Mouse (Mus musculus) liver, postnatal 0 days (tissue): ENCODE data around the gene Tmed1. TPM values are rescaled to one million over a fixed set of nuclear protein-coding genes. Genes with fewer than 3 reads are reported as not detected.
"Not testable (repeated sequence)": the region's sequence is repeated elsewhere in the genome, so short reads cannot be mapped to it uniquely, and the experiment has no call there.

ENCODE experiments used
- ATAC-seq: fragments of 200-750 bp; cut with Nextera tagmentation; 2 replicates; pipeline ENCODE4 v1.8.0; 2017; ENCODE audit warnings: mild to moderate bottlenecking, moderate library complexity
- DNase-seq: peaks from one replicate; pipeline ENCODE4 v3.0.0-alpha.2; 2016
- H3K27ac ChIP-seq: fragments of 300-500 bp; sonication (generic); 2 replicates; pipeline ENCODE4 v1.5.1; 2014; ENCODE audit warnings: antibody characterized with exemption, moderate library complexity, mild to moderate bottlenecking, low read depth
- H3K27me3 ChIP-seq: fragments of 300-500 bp; sonication (generic); 2 replicates; pipeline ENCODE4 v1.6.1; 2014; ENCODE audit warnings: low read length, control low read depth, mixed read lengths; ENCODE audit not compliant: insufficient read depth
- H3K36me3 ChIP-seq: fragments of 300-500 bp; sonication (generic); replicated peaks from 2 replicates; pipeline ENCODE4 v1.6.1; 2014; ENCODE audit warnings: mild to moderate bottlenecking, control low read depth, low read length, moderate library complexity, mixed read lengths; ENCODE audit not compliant: insufficient read depth
- H3K4me1 ChIP-seq: fragments of 300-500 bp; sonication (generic); 2 replicates; pipeline ENCODE4 v1.6.1; 2014; ENCODE audit warnings: antibody characterized with exemption, mild to moderate bottlenecking, control low read depth; ENCODE audit not compliant: insufficient read depth
- H3K4me2 ChIP-seq: fragments of 300-500 bp; sonication (generic); 2 replicates; pipeline ENCODE4 v1.6.1; 2014; ENCODE audit warnings: low read depth, mild to moderate bottlenecking, low read length, moderate library complexity, mixed read lengths
- H3K4me3 ChIP-seq: fragments of 300-500 bp; sonication (generic); 2 replicates; pipeline ENCODE4 v1.5.1; 2014; ENCODE audit warnings: low read depth, low read length
- H3K9ac ChIP-seq: fragments of 300-500 bp; sonication (generic); replicated peaks from 2 replicates; pipeline ENCODE4 v1.6.1; 2014; ENCODE audit warnings: mild to moderate bottlenecking, moderate library complexity
- H3K9me3 ChIP-seq: fragments of 300-500 bp; sonication (generic); 2 replicates; pipeline ENCODE4 v1.6.1; 2016; ENCODE audit warnings: mild to moderate bottlenecking, control low read depth, low read length, mixed read lengths
- CTCF ChIP-seq: sonication (generic); IDR thresholded peaks from 2 replicates; pipeline ENCODE4 v1.5.1; 2016; ENCODE audit warnings: antibody characterized with exemption, low read depth
- EP300 ChIP-seq: IDR thresholded peaks from 2 replicates; pipeline ENCODE4 v1.6.1; 2016; ENCODE audit warnings: antibody characterized with exemption, low read depth, mild to moderate bottlenecking
- WGBS: fragments of 180-500 bp; shearing (Covaris S2); extraction: QIAGEN DNeasy Blood & Tissue Kit; methylation state at CpG from one replicate; pipeline ENCODE4 v1.1.7; 2014; ENCODE audit not compliant: insufficient replicate concordance; 5-methylcytosine and 5-hydroxymethylcytosine counted together
- polyA plus RNA-seq: library from polyadenylated mRNA; unstranded; fragments of >200 nt; fragmentation: Nextera tagmentation; extraction: Ambion mirVana; gene quantifications from 2 replicates; pipeline ENCODE4 v1.2.1, GENCODE M21; 2015

Tmed1 gene
- polyA plus RNA-seq, 1 experiment from 2014 or later = 38.0 TPM

GRCm38 (mm10) chr9:21527100-21527801 lies 17.2 kb upstream of the Tmed1 start:
- Histone ChIP-seq H3K4me2 (peak overlapping the region; percentile 50), H3K9me3 (no peaks in the 10 kb centered on the region), H3K4me1 (peaks cover 11% of the 10 kb centered on the region; the same call in 1 of the 2 replicates), H3K27ac (peak overlapping the region; percentile 17; the same call in 1 of the 2 replicates), H3K27me3 (no peaks in the 10 kb centered on the region), H3K9ac (no peak overlapping the region), H3K36me3 (peaks cover 2% of the 10 kb centered on the region; the same call in 1 of the 2 replicates), H3K4me3 (peak overlapping the region; percentile 48)
- no peak for DNase-seq
- TF ChIP-seq EP300 (no peak), CTCF (no peak)
- 82% methylated on average over 2 of the region's 2 CpGs for WGBS
- no peak for ATAC-seq

GRCm38 (mm10) chr9:21526634-21526944 lies 16.5 kb upstream of the Tmed1 start:
- Histone ChIP-seq H3K27me3 (no peaks in the 10 kb centered on the region), H3K36me3 (peaks cover 2% of the 10 kb centered on the region; the same call in 1 of the 2 replicates), H3K9ac (peak overlapping the region; percentile 53), H3K27ac (peak overlapping the region; percentile 91), H3K9me3 (no peaks in the 10 kb centered on the region), H3K4me1 (peaks cover 11% of the 10 kb centered on the region; the same call in 1 of the 2 replicates), H3K4me3 (peak overlapping the region; percentile 48), H3K4me2 (peak overlapping the region; percentile 45)
- TF ChIP-seq EP300 (no peak), CTCF (no peak)
- ATAC-seq (no peak), DNase-seq (no peak)
- 61% methylated on average over 3 of the region's 3 CpGs for WGBS

- Histone ChIP-seq H3K9ac (peak within 1 kb of the TSS; percentile 53), H3K4me1 (peaks cover 11% of the 10 kb centered on the region; the same call in 1 of the 2 replicates), H3K9me3 (no peaks in the 10 kb centered on the region), H3K27me3 (no peaks in the 10 kb centered on the region), H3K27ac (peak within 1 kb of the TSS; percentile 91), H3K36me3 (peaks cover 2% of the 10 kb centered on the region; the same call in 1 of the 2 replicates), H3K4me3 (peak within 1 kb of the TSS; percentile 48), H3K4me2 (peak within 1 kb of the TSS; percentile 45)
- TF ChIP-seq EP300 = no peak
- no peak for TF ChIP-seq CTCF
- ATAC-seq (peak; percentile 57), DNase-seq (peak; percentile 59)
- WGBS = 32% methylated on average over 14 of the region's 14 CpGs
These were observed 16.0 kb upstream of the Tmed1 start, which contains the start of gene AB124611 for GRCm38 (mm10) chr9:21525937-21526633. AB124611 (plus strand) TSS chr9:21526176.

- Histone ChIP-seq H3K9ac (peak overlapping the region; percentile 53), H3K4me3 (peak overlapping the region; percentile 48), H3K4me2 (peak overlapping the region; percentile 45), H3K9me3 (no peaks in the 10 kb centered on the region), H3K27me3 (no peaks in the 10 kb centered on the region), H3K27ac (peak overlapping the region; percentile 91), H3K36me3 (peaks cover 2% of the 10 kb centered on the region; the same call in 1 of the 2 replicates), H3K4me1 (peaks cover 11% of the 10 kb centered on the region; the same call in 1 of the 2 replicates)
- DNase-seq (no peak), ATAC-seq (0 out of 2 replicates have a peak, but pooled peaks have one; percentile 14)
- WGBS = 38% methylated on average over 7 of the region's 7 CpGs
- TF ChIP-seq EP300 (no peak), CTCF (no peak)
These were observed 15.3 kb upstream of the Tmed1 start for GRCm38 (mm10) chr9:21525142-21525936.

GRCm38 (mm10) chr9:21518690-21519089 lies 8.6 kb upstream of the Tmed1 start:
- not testable (repeated sequence) for H3K4me1 ChIP-seq, DNase-seq, H3K27ac ChIP-seq, H3K9ac ChIP-seq, H3K4me3 ChIP-seq, H3K27me3 ChIP-seq, H3K9me3 ChIP-seq, H3K4me2 ChIP-seq, ATAC-seq, H3K36me3 ChIP-seq
- WGBS = 72% methylated on average over 6 of the region's 6 CpGs
- 0 out of 2 replicates have a peak, but pooled peaks have one; percentile 5 for TF ChIP-seq CTCF
